Mouse (Mus musculus): ENCODE data around the gene Wdpcp. TPM values are rescaled to one million over a fixed set of nuclear protein-coding genes. Genes with fewer than 3 reads are reported as not detected.

The Wdpcp gene
- polyA plus RNA-seq, 1 experiment from 2014 or later: 0.82 TPM

- 19% methylated on average over 3 of the region's 3 CpGs for WGBS (ENCODE audit: insufficient replicate concordance)
- Histone ChIP-seq H3K4me2 (0 out of 2 replicates have a peak overlapping the region, but pooled peaks have one; percentile 28), H3K27ac (replicated peaks) (no peak overlapping the region), H3K4me1 (replicated peaks) (peaks cover 30% of the 10 kb centered on the region), H3K36me3 (replicated peaks) (peaks cover 12% of the 10 kb centered on the region; the same call in 1 of the 2 replicates), H3K9me3 (replicated peaks) (no peaks in the 10 kb centered on the region), H3K27me3 (no peaks in the 10 kb centered on the region), H3K9ac (no peak overlapping the region), H3K4me3 (replicated peaks) (no peak overlapping the region)
- ATAC-seq (ENCODE audit: insufficient read depth): no peak
Measured at GRCm38 (mm10) chr11:21569456-21570108, 2.5 kb upstream of the Wdpcp start.

GRCm38 (mm10) chr11:21570109-21570474 is 1.9 kb upstream of the Wdpcp start:
- no peaks in the 10 kb centered on the region for H3K27me3 ChIP-seq
- no peak overlapping the region for H3K4me3 ChIP-seq (replicated peaks)
- no peak overlapping the region for H3K9ac ChIP-seq
- H3K36me3 ChIP-seq (replicated peaks): peaks cover 11% of the 10 kb centered on the region; the same call in 1 of the 2 replicates
- no peak for ATAC-seq (ENCODE audit: insufficient read depth)
- peak overlapping the region; percentile 28; the same call in 1 of the 2 replicates for H3K4me2 ChIP-seq
- H3K27ac ChIP-seq (replicated peaks): no peak overlapping the region
- 73% methylated on average over 2 of the region's 2 CpGs for whole genome bisulfite sequencing (ENCODE audit: insufficient replicate concordance)
- H3K9me3 ChIP-seq (replicated peaks): no peaks in the 10 kb centered on the region
- peaks cover 30% of the 10 kb centered on the region for H3K4me1 ChIP-seq (replicated peaks)

DNA sequence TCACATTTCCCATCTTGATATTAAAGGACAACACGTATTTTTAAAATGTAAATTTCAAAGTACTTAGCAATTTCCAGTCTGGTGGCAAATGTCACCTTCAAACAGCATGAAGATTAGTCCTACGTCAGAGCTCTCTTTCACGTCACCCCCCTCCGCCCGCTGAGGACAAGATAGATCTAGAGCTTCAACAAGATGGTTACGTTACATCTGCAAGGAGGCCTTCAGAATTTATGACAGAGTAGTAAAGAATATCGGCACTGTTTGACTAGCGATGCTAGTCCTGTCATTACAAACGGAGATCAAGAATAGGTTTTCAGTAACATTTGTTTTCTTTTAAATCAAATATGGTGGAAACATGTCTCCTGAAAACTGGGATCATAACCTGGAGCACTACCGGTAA is 1.1 kb upstream of the Wdpcp start:
- H3K27ac ChIP-seq (replicated peaks): peak overlapping the region; percentile 64
- ATAC-seq (ENCODE audit: insufficient read depth): no peak

DNA sequence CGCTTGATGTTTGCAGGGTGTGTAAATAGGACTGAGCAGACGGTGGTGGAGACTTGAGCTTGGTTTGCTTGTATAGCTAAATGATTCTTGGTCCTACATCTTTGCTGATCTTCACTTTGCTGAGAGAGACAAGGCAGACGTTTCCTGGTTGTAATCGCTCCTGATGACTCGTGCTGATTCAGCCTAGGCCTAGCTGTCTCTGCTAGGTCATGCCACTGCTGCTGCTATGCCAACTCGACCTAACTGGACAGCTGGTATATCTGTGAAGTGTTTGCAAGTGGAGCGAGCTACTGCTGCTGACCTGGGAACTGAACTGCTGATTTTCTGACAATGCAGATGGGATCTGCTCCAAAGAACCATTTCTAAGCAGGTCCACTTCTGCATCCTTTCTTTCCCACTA is 9.4 kb downstream of the Wdpcp start:
- no peak for ATAC-seq (ENCODE audit: insufficient read depth)
- Histone ChIP-seq H3K9me3 (replicated peaks) (no peaks in the 10 kb centered on the region), H3K4me1 (replicated peaks) (no peaks in the 10 kb centered on the region), H3K9ac (no peak overlapping the region), H3K27me3 (no peaks in the 10 kb centered on the region), H3K27ac (replicated peaks) (no peak overlapping the region), H3K36me3 (replicated peaks) (no peaks in the 10 kb centered on the region), H3K4me3 (replicated peaks) (no peak overlapping the region), H3K4me2 (no peak overlapping the region)
- 46% methylated on average over 7 of the region's 7 CpGs for WGBS (ENCODE audit: insufficient replicate concordance)

More for the DNA sequence above, 1.1 kb upstream of the Wdpcp start:
- Histone ChIP-seq H3K9ac (peak overlapping the region; percentile 48; the same call in 1 of the 2 replicates), H3K4me1 (replicated peaks) (peaks cover 30% of the 10 kb centered on the region), H3K9me3 (replicated peaks) (no peaks in the 10 kb centered on the region), H3K4me2 (peak overlapping the region; percentile 77), H3K4me3 (replicated peaks) (peak overlapping the region; percentile 68), H3K27me3 (no peaks in the 10 kb centered on the region), H3K36me3 (replicated peaks) (peaks cover 3% of the 10 kb centered on the region; the same call in 1 of the 2 replicates)
- WGBS (ENCODE audit: insufficient replicate concordance): 4% methylated on average over 10 of the region's 10 CpGs

DNA sequence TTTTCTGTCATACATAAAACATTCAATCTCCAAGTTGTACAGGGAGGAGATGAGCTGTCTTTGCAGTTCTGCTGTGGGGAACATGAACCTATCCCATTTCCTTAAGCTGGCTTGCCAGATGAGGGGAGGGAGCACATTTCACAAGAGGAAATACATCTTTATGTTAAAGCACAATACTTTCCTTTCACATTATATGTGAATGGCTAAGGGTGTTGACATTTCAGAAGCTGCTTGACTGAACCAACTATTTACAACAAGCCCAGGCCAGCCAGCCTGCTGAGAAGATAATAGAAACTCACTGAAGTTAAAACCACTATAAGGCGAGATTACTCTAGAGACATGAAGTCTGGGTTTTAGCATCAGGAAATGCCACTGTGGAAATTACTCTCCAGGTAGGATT is 11.3 kb downstream of the Wdpcp start:
- Histone ChIP-seq H3K36me3 (replicated peaks) (no peaks in the 10 kb centered on the region), H3K4me2 (no peak overlapping the region), H3K9ac (no peak overlapping the region), H3K9me3 (replicated peaks) (no peaks in the 10 kb centered on the region), H3K4me3 (replicated peaks) (no peak overlapping the region), H3K27ac (replicated peaks) (no peak overlapping the region), H3K4me1 (replicated peaks) (no peaks in the 10 kb centered on the region), H3K27me3 (no peaks in the 10 kb centered on the region)
- no peak for ATAC-seq (ENCODE audit: insufficient read depth)
- WGBS (ENCODE audit: insufficient replicate concordance): 29% methylated on average over 1 of the region's 1 CpGs

DNA sequence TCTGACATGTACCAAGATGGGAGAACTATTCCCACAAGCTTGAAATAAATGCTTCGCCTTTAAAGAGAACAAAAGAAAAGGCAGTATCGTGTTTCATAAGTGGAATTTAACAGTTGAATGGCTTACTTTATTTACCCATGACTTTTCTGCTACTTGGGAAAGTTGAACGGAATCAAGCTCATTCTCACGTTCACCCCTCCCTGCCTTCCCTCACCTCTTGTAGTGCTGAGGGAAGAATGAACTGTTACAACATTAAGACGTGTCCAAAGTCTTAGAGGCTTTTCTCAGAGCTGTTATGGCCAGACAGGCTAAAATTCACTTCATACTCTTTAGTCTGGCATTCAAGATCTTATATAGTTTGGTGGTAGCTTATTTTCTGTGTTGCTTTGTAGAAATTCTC is 30.5 kb downstream of the Wdpcp start:
- WGBS (ENCODE audit: insufficient replicate concordance): 51% methylated on average over 5 of the region's 5 CpGs

DNA sequence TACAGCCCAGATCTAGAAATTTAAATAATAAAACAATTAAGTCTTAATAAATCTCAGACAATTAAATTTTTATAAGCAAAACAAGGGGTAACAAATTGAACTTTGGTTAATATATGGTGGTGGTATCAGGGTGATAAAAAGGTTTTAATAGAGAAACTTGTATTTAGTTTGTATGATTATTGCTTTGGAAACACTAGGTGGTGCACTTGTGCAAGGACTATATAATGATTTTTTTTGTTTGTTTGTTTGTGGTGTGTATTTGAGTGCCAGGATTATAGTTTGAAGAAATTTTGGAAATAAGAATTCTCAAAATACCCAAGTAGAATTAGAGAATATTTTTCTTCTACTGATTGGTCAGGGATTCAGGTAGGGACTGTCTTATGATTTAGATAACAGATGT is 43.9 kb downstream of the Wdpcp start:
- Histone ChIP-seq H3K9ac (no peak overlapping the region), H3K4me1 (replicated peaks) (no peaks in the 10 kb centered on the region), H3K27me3 (no peaks in the 10 kb centered on the region), H3K9me3 (replicated peaks) (no peaks in the 10 kb centered on the region), H3K4me3 (replicated peaks) (no peak overlapping the region), H3K27ac (replicated peaks) (no peak overlapping the region), H3K4me2 (no peak overlapping the region), H3K36me3 (replicated peaks) (no peaks in the 10 kb centered on the region)
- ATAC-seq (ENCODE audit: insufficient read depth): no peak

More for the DNA sequence above, 30.5 kb downstream of the Wdpcp start:
- no peak overlapping the region for H3K9ac ChIP-seq
- no peak overlapping the region for H3K4me2 ChIP-seq
- H3K27me3 ChIP-seq: no peaks in the 10 kb centered on the region
- H3K27ac ChIP-seq (replicated peaks): no peak overlapping the region
- no peaks in the 10 kb centered on the region for H3K4me1 ChIP-seq (replicated peaks)
- H3K4me3 ChIP-seq (replicated peaks): no peak overlapping the region
- H3K36me3 ChIP-seq (replicated peaks): no peaks in the 10 kb centered on the region
- ATAC-seq (ENCODE audit: insufficient read depth): no peak
- no peaks in the 10 kb centered on the region for H3K9me3 ChIP-seq (replicated peaks)

DNA sequence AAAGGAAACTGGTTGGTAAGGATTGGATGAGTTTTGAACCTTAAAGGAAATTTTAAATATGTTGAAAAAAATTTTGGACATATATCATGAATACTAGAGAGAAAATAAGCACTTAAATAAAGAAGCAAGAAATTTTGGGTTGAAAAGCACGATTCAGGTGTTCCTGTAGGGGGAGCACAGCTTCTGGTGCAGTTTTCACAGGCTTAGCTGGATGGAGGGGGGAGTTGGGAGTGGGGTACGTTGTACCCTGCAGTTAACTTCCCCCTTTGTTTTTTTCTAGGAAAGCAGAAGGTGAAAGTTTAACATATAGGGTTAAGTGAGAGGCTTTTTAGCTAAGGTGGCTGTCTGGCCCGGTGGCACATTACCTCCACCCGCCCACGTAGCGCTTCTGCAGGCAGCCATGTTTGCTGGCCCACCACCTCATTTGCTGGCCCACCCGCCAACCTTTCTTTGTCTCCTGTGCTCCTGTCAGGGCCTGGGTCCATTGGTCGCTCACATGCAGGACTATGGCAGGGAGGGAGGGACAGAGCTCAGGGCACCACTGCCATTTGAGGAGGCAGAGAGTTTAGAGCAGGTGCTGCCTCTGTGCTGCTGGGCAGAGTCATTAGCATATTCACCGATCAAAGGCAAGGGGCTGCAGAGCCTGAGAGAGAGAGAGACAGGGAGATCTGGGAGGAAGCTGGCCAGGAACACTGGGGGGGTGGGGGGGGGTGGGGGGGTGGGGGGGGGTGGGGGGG is 62.3 kb downstream of the Wdpcp start:
- H3K27me3 ChIP-seq: no peaks in the 10 kb centered on the region
- ATAC-seq (ENCODE audit: insufficient read depth): no peak

GRCm38 (mm10) chr11:21638341-21638740 is 66.3 kb downstream of the Wdpcp start:
- H3K4me2 ChIP-seq: no peak overlapping the region
- 41% methylated on average over 5 of the region's 5 CpGs for WGBS (ENCODE audit: insufficient replicate concordance)
- no peak overlapping the region for H3K9ac ChIP-seq
- H3K27ac ChIP-seq (replicated peaks): no peak overlapping the region
- H3K27me3 ChIP-seq: no peaks in the 10 kb centered on the region
- H3K9me3 ChIP-seq (replicated peaks): no peaks in the 10 kb centered on the region
- no peaks in the 10 kb centered on the region for H3K36me3 ChIP-seq (replicated peaks)
- no peak for ATAC-seq (ENCODE audit: insufficient read depth)
- no peaks in the 10 kb centered on the region for H3K4me1 ChIP-seq (replicated peaks)
- no peak overlapping the region for H3K4me3 ChIP-seq (replicated peaks)

More for the DNA sequence above, 62.3 kb downstream of the Wdpcp start:
- Histone ChIP-seq H3K9me3 (replicated peaks) (no peaks in the 10 kb centered on the region), H3K4me1 (replicated peaks) (no peaks in the 10 kb centered on the region), H3K4me2 (no peak overlapping the region), H3K36me3 (replicated peaks) (no peaks in the 10 kb centered on the region), H3K27ac (replicated peaks) (no peak overlapping the region), H3K4me3 (replicated peaks) (no peak overlapping the region), H3K9ac (no peak overlapping the region)
- WGBS (ENCODE audit: insufficient replicate concordance): 49% methylated on average over 9 of the region's 9 CpGs

- WGBS (ENCODE audit: insufficient replicate concordance): 39% methylated on average over 2 of the region's 2 CpGs
- H3K36me3 ChIP-seq (replicated peaks): no peaks in the 10 kb centered on the region
- H3K27me3 ChIP-seq: no peaks in the 10 kb centered on the region
Measured at GRCm38 (mm10) chr11:21639534-21639933, 67.5 kb downstream of the Wdpcp start.

GRCm38 (mm10) chr11:21644231-21644630 is 72.2 kb downstream of the Wdpcp start:
- no peaks in the 10 kb centered on the region for H3K4me1 ChIP-seq (replicated peaks)
- H3K4me3 ChIP-seq (replicated peaks): no peak overlapping the region
- H3K4me2 ChIP-seq: no peak overlapping the region
- no peak overlapping the region for H3K27ac ChIP-seq (replicated peaks)
- WGBS (ENCODE audit: insufficient replicate concordance): 45% methylated on average over 4 of the region's 4 CpGs
- H3K9ac ChIP-seq: no peak overlapping the region
- H3K36me3 ChIP-seq (replicated peaks): no peaks in the 10 kb centered on the region
- no peak for ATAC-seq (ENCODE audit: insufficient read depth)
- no peaks in the 10 kb centered on the region for H3K9me3 ChIP-seq (replicated peaks)
- H3K27me3 ChIP-seq: no peaks in the 10 kb centered on the region

More at GRCm38 (mm10) chr11:21639534-21639933, 67.5 kb downstream of the Wdpcp start:
- no peak overlapping the region for H3K27ac ChIP-seq (replicated peaks)
- ATAC-seq (ENCODE audit: insufficient read depth): no peak
- no peak overlapping the region for H3K4me3 ChIP-seq (replicated peaks)
- H3K4me2 ChIP-seq: no peak overlapping the region
- no peaks in the 10 kb centered on the region for H3K4me1 ChIP-seq (replicated peaks)
- no peaks in the 10 kb centered on the region for H3K9me3 ChIP-seq (replicated peaks)
- H3K9ac ChIP-seq: no peak overlapping the region

Measured in liver, embryonic 15.5 days (tissue).